Mouse (Mus musculus) ES-E14 (cell line): ENCODE data around the gene Ppp4r1.

Experiments
- CHD2 ChIP-seq: IDR thresholded peaks from 2 replicates; pipeline ENCODE4 v1.6.1; 2014; ENCODE audit warnings: mild to moderate bottlenecking, low read depth, low read length, inconsistent platforms
- HCFC1 ChIP-seq: IDR thresholded peaks from 2 replicates; pipeline ENCODE4 v1.6.1; 2012; ENCODE audit warnings: low read length, inconsistent platforms, borderline replicate concordance; ENCODE audit not compliant: insufficient read depth
- MAFK ChIP-seq: IDR thresholded peaks from 2 replicates; pipeline ENCODE4 v1.6.1; 2014; ENCODE audit warnings: mild to moderate bottlenecking, low read depth, low read length, inconsistent platforms; ENCODE audit not compliant: insufficient read depth
- ZC3H11A ChIP-seq: IDR thresholded peaks from 2 replicates; pipeline ENCODE4 v1.6.1; 2012; ENCODE audit warnings: low read depth, mild to moderate bottlenecking, inconsistent platforms, low read length, borderline replicate concordance
- ZNF384 ChIP-seq: IDR thresholded peaks from 2 replicates; pipeline ENCODE4 v1.6.1; 2012; ENCODE audit warnings: low read depth, low read length, inconsistent platforms

- no peak for TF ChIP-seq HCFC1
- TF ChIP-seq MAFK = no peak
- peak; percentile 81; the same call in 1 of the 2 replicates for TF ChIP-seq ZNF384
- peak; percentile 82; the same call in 1 of the 2 replicates for TF ChIP-seq ZC3H11A
- TF ChIP-seq CHD2 = no peak
Measured at GRCm38 (mm10) chr17:65870146-65870545, 87.8 kb downstream of the Ppp4r1 start.
